Comparison of ENCODE assay signal across 27 mouse cellular contexts in genomic region chr5:134560450-134561171, GRCm38 (mm10). TPM values are rescaled to one million over a fixed set of nuclear protein-coding genes. Genes with fewer than 3 reads are reported as not detected.
DNase-seq lines count a peak whose midpoint lies in the region; ATAC-seq and TF ChIP-seq lines count a peak whose summit lies in the region.
"Had no signal": no experiment of that assay in that cellular context is flagged by ENCODE, and none has a peak within 500 bp of the region (broad histone marks: within the 10 kb centered on the region; RNA-seq: fewer than 3 reads in every experiment).

No protein-coding gene starts in this region.

- no peak for TF ChIP-seq CTCF in testis, adult 2 months (IDR thresholded peaks at IDR 0.05; ENCODE audit: control insufficient read depth, insufficient read depth, insufficient replicate concordance, low read depth, low read length)

- TF ChIP-seq POLR2A in testis, adult 2 months (IDR thresholded peaks at IDR 0.05; ENCODE audit: control insufficient read depth, low read depth, low read length) = no peak

- H3K36me3 ChIP-seq in testis, adult 2 months (ENCODE audit: control insufficient read depth, insufficient read depth, low read length) = no peaks in the 10 kb centered on the region
- H3K36me3 ChIP-seq: embryonic facial prominence, embryonic 13.5 days; forebrain, embryonic 12.5 days; G1E; heart, embryonic 10.5 days; hindbrain, embryonic 12.5 days had no signal

- ATAC-seq in megakaryocyte progenitor cell, adult 5-6 weeks (replicated peaks; ENCODE audit: poor library complexity) = peak; percentile 29; the same call in 1 of the 2 replicates
- ATAC-seq: forebrain, embryonic 16.5 days; hindbrain, embryonic 16.5 days; inflammation-experienced regulatory T-cells, adult 6 months had no signal

- DNase-seq in testis, postnatal 14 days (ENCODE audit: low spot score) = no peak
- peak; percentile 81 for DNase-seq in ZHBTc4 (ENCODE audit: low read depth, low spot score)
- DNase-seq in adrenal gland, postnatal 4 days (ENCODE audit: low spot score in 2 of 2) = no peak
- DNase-seq in c-Kit-positive CD71-positive TER-119-positive erythroid progenitor cells, embryonic 14.5 days (ENCODE audit: low spot score) = no peak
- no peak for DNase-seq in frontal cortex, adult 2 months (ENCODE audit: extremely low spot score in 1 of 2, low spot score in 1 of 2)
- DNase-seq: adrenal gland, adult 2 months; adrenal gland, postnatal 36 days; cerebellum, adult 18-20 months; cerebellum, adult 9-11 months; cerebellum, postnatal 36 days; gastrocnemius, postnatal 14 days; heart, adult 18-20 months; heart, postnatal 10 days; heart, postnatal 4 days had no signal

- no peaks in the 10 kb centered on the region for H3K27me3 ChIP-seq in testis, adult 2 months (ENCODE audit: control insufficient read depth, insufficient read depth, low read length)
- H3K27me3 ChIP-seq: CH12.LX; embryonic facial prominence, embryonic 13.5 days; forebrain, embryonic 12.5 days; hindbrain, embryonic 12.5 days had no signal

- no peak overlapping the region for H3K27ac ChIP-seq in testis, adult 2 months (ENCODE audit: control insufficient read depth, insufficient read depth, low read depth, low read length)
- H3K27ac ChIP-seq: embryonic facial prominence, embryonic 13.5 days; forebrain, embryonic 12.5 days; heart, embryonic 10.5 days; hindbrain, embryonic 12.5 days had no signal

- peaks cover 25% of the 10 kb centered on the region for H3K4me1 ChIP-seq in testis, adult 2 months (ENCODE audit: control insufficient read depth, insufficient read depth, low read length)

- H3K4me3 ChIP-seq in testis, adult 2 months (ENCODE audit: control insufficient read depth, low read depth, low read length) = peak overlapping the region; percentile 72
- H3K4me3 ChIP-seq: embryonic facial prominence, embryonic 13.5 days; forebrain, embryonic 12.5 days; heart, embryonic 10.5 days; hindbrain, embryonic 12.5 days had no signal

RNA-seq across cellular contexts. Expression of gene Syna, which starts 0.6 kb away (rescaled TPM):
- 0.27 and 0.43 TPM in 2 replicates for polyA plus RNA-seq in testis, adult 2 months (2012; rRNA removed)
- not detected in 2 replicates for total RNA-seq in megakaryocyte progenitor cell, adult 5-6 weeks (2015)
- not detected in 2 replicates for total RNA-seq in megakaryocyte progenitor cell, adult 5-6 weeks (2017)
- under 1 TPM in 1 of 2 experiments, not detected in 1; 0.20 TPM for total RNA-seq in adrenal gland, postnatal 4 days (2021)
- 0.38 and 0.40 TPM in 2 replicates for polyA plus RNA-seq in frontal cortex, adult 2 months (2012; rRNA removed)
- total RNA-seq: adrenal gland, adult 2 months; adrenal gland, postnatal 36 days; gastrocnemius, adult 18-20 months; heart, adult 18-20 months; heart, postnatal 10 days; heart, postnatal 4 days had no signal
- polyA plus RNA-seq: G1E; heart, embryonic 10.5 days; heart, embryonic 14.5 days had no signal

RNA-seq across cellular contexts. Expression of gene Clip2, which starts 8.4 kb away (rescaled TPM):
- polyA plus RNA-seq in testis, adult 2 months (2012; rRNA removed) = 4.2 and 5.7 TPM in 2 replicates
- 2.1 and 2.2 TPM in 2 replicates for total RNA-seq in megakaryocyte progenitor cell, adult 5-6 weeks (2015)
- total RNA-seq in megakaryocyte progenitor cell, adult 5-6 weeks (2017) = 4.0 and 17.6 TPM in 2 replicates
- 10 to 100 TPM; 24.7 to 29.6 TPM for total RNA-seq in adrenal gland, postnatal 4 days (2021)
- 72.4 and 72.6 TPM in 2 replicates for polyA plus RNA-seq in frontal cortex, adult 2 months (2012; rRNA removed)

RNA-seq across cellular contexts. Expression of gene Rfc2, which starts 20.6 kb away (rescaled TPM):
- polyA plus RNA-seq in testis, adult 2 months (2012; rRNA removed) = 304 and 310 TPM in 2 replicates
- 230 and 236 TPM in 2 replicates for total RNA-seq in megakaryocyte progenitor cell, adult 5-6 weeks (2015)
- 145 and 166 TPM in 2 replicates for total RNA-seq in megakaryocyte progenitor cell, adult 5-6 weeks (2017)
- total RNA-seq in adrenal gland, postnatal 4 days (2021) = 10 to 100 TPM; 81.0 to 85.3 TPM
- polyA plus RNA-seq in frontal cortex, adult 2 months (2012; rRNA removed) = 124 and 130 TPM in 2 replicates

RNA-seq across cellular contexts. Expression of gene Lat2, which starts 54.2 kb away (rescaled TPM):
- polyA plus RNA-seq in testis, adult 2 months (2012; rRNA removed) = 8.0 and 8.3 TPM in 2 replicates
- total RNA-seq in megakaryocyte progenitor cell, adult 5-6 weeks (2015) = 33.7 and 35.8 TPM in 2 replicates
- total RNA-seq in megakaryocyte progenitor cell, adult 5-6 weeks (2017) = 48.6 and 67.4 TPM in 2 replicates
- 1 to 10 TPM; 4.3 to 4.4 TPM for total RNA-seq in adrenal gland, postnatal 4 days (2021)
- polyA plus RNA-seq in frontal cortex, adult 2 months (2012; rRNA removed) = 5.3 and 5.6 TPM in 2 replicates
